Mouse (Mus musculus) lung, adult 18-20 months (tissue): Measurements from ENCODE around the gene Cyp2d11.

Source experiments
- DNase-seq, 2 experiments: peaks; one replicate each; pipeline ENCODE4 v3.0.0; 2022; ENCODE audit warnings: mixed read lengths in 2 of 2

The Cyp2d11 gene

DNA sequence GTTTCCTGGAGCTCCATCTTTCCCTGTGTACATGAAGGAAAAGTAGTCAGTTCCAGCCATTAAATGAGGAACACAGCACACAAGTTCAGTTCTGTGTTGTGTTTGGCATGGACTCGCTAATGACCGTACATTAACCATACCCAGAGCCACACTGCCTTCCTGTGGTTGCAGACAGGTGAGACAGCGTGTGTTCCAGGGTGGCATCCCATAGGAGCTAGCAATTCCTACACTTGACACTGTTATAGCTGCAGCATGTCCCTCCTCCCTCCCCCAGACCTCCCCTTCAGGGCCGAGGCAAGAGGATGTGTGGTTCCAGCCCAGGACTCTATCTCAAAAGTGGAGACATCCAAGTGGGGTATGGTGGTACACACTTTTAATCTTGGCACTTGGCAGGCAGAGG, 43.5 kb downstream of the Cyp2d11 start:
- DNase-seq: no peak

DNA sequence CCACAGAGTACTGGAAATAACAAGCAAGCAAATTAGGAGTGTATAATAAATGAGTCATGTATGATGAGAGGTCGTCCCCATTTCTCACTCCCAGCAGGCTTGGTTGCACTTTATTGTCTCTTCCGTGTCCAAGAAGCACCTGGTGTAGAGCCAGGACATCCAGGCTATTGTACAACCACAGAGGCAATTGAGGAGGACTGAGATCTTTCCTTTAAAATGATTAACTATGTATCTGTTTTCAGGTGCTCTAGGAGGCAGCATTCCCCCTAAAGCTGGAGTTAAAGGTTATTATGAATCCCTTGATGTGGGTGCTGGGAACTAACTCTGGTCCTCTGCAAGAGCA, 44.9 kb downstream of the Cyp2d11 start:
- DNase-seq: no peak

DNA sequence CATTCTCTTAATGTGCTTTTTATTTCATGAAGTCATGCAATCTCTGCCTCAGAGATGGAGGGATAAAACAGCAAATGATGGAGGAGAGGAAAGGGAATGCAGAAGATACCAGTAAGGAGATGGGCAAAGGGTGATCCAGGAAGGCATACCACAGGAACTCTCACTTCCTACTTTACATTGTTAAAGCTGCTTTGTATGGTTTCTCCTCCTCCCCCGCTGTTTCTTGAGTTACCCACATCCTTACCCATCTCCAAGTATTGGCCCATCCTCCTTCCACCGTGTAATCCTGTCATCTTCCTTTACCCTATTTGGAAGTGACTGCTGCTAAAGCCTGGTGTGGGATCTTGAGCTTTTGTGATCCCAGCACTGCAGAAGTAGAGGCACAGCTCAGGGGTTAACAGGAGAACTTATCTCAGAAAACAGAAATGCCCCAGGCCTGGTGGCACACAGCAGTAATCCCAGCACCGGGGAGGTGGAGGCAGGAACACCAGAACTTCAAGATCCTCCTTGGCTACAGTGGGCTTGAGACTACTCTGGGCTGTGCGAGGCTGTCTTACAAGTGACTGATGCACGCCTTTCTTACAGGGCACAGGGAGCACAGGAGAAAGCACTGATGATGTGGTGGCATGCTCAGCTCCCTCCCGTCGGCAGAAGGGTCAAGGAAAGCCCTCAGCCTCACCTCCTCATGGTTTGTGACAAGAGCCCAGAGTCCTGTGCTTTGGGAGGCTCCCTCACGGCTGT, 45.4 kb downstream of the Cyp2d11 start:
- no peak for DNase-seq

DNA sequence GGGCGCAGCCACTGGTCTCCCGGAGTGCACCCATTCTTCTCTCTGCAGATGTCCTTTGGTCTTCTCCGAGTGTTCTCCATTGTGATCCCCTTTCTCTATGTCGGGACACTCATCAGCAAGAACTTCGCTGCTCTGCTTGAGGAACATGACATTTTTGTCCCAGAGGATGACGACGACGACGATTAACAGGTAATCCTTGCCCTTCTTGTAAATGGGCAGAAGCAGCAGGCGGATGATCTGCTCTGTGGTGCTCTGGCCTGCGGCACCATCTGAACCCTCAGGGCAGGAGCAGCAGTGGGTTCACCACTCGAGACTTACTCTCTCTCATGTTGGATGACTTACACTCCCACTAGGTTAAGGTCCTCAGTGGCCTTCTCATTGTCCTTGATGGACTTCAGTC, 46.0 kb downstream of the Cyp2d11 start:
- DNase-seq: no peak

DNA sequence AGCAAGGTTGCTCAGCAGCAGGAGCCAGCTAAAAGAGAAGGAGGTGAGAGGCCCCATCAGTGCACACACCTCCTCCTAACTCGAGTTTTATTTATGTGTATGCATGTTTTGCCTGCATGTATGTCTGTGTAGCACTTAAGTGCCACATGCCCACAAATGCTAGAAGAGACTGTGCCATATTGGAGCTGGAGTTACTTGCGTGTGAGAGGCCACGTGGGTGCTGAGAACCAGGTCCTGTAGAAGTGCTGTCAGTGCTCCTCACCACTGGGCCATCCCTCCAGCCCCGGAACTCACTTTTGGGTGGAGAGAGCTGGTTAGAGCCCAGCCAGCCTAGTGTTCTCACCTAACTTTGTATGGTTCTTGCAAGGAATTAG, 46.5 kb downstream of the Cyp2d11 start:
- no peak for DNase-seq

DNA sequence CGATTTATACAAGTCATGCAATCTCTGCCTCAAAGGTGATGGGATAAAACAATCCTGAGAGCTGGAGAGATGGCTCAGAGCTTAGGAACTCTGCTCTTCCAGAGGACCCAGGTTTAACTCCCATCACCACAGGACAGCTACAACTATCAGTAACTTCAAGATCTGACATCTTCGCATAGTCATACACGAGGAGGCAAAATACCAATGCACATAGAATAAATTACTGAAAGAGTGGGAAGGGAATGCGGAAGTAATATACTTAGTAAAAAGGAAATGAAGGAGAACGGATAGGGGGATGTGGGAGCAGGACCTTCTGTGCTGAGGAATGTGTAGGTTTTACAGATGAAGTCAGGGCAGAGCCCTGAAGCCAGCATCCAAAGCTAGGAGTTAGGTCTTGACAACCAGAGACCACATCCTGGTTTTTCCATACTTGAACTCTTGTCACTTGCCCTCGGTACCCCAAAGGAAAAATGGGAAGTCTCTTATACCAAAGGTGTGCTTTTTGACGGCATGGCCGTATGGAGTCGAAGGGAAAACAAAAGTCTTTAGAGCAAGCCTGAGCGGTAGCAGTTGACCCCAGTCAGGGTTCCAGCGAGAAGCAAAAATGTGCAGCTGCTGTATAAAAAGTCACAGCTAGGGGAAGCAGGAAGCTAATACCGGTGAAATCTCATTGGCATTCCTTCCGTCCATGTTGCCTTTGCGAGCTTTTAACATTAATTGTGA, 47.1 kb downstream of the Cyp2d11 start:
- DNase-seq: no peak

DNA sequence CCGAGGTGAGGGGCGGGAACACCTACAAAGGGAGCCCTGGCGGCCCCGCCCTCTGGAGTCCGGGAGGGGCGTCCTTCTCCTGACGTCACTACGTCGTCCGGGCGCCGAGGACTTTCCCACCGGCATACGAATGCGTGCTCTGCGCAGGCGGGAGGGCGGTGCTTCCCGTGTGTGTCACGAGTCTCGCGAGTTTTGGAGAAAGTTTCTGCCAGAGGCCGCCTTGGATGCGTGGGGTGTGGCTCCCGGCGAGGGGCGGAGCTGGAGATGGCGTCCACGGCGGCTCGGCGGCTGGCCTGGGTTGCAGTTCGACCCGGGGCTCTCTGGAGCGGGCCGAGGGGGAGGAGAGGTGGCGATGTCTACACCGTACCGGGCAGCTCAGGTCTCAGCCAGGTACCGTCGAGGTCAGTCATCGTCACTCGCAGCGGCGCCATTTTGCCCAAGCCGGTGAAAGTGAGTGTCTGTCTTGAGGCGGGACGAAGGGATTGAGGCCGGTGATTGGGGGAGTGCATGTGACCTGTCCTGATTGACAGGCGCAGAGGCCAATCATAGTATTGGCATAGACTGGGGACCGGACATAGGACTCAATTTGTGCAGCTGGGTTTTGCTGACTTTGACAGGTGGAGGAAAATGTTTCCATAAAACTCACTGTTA, 47.9 kb downstream of the Cyp2d11 start:
- DNase-seq: peak; percentile 98 to 99

DNA sequence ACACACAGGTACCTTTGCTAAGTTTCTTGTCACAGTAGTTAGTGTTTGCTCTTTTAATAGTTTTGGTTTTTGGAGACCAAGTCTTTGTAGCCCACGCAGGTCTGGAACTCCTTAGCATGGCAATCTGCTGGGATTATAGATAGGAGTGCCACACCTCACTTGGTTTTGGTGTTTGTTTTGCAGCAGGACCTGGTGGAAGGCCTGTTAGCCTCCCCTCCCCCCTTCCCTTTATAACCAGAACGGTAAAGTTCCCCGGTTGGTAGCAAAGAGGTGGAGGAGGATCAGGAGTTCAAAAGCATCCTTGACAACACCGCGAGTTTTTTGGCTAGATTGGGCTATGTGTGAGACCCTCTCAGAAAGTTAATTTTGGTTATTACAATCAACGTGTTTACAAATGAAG, 48.9 kb downstream of the Cyp2d11 start:
- no peak for DNase-seq

DNA sequence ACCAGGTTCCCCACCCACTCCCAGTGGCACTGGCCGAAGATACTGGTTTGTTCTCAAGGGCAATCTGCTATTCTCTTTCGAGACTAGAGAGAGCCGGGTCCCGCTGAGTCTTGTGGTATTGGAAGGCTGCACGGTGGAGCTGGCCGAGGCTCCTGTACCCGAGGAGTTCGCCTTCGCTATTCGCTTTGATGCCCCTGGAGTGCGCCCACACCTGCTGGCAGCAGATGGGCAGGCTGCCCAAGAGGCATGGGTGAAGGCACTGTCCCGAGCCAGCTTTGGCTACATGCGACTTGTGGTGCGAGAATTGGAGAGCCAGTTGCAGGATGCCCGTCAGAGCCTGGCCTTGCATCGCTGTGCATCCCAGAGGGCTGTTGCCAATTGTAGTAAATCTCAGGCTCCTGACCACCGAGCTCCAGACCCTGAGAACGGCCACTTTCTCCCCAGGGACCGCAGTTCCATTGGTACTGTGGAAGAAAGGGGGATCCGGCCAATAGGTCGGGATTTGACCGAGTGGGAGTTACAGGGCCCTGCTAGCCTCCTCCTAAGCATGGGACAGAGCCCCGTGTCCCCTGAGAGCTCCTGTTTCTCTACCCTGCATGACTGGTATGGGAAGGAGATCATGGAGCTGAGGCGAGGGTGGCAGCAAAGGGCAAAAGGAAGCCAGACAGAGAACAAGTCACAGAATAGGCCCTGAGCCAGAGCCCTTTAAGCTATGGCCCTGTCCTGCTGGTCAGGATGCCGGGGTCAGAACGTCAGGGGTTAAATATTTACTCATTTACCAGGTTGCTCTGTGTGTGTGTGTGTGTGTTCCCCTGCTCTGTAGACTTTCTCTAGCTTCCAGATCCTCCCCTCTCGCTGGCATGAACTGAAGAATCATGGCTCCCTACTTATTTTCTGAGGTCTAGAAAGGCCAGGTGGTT, 50.2 kb downstream of the Cyp2d11 start:
- DNase-seq: no peak

DNA sequence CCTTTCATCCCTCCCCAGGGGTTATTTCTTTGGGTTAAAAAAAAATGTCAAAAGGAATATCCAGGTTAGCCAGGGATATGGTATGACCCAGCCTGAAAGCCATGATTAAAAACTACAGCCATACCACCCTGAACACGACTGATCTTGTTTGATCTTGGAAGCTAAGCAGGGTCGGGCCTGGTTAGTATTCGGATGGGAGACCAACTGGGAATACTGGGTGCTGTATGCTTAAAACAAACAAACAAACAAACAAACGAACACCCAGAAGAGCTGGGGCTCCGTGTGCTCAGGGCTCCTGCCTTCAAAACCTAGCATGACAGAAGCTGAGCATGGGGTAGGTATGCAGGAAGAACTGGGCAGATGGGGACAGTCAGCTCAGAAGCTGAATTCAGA, 51.3 kb downstream of the Cyp2d11 start:
- DNase-seq: no peak

DNA sequence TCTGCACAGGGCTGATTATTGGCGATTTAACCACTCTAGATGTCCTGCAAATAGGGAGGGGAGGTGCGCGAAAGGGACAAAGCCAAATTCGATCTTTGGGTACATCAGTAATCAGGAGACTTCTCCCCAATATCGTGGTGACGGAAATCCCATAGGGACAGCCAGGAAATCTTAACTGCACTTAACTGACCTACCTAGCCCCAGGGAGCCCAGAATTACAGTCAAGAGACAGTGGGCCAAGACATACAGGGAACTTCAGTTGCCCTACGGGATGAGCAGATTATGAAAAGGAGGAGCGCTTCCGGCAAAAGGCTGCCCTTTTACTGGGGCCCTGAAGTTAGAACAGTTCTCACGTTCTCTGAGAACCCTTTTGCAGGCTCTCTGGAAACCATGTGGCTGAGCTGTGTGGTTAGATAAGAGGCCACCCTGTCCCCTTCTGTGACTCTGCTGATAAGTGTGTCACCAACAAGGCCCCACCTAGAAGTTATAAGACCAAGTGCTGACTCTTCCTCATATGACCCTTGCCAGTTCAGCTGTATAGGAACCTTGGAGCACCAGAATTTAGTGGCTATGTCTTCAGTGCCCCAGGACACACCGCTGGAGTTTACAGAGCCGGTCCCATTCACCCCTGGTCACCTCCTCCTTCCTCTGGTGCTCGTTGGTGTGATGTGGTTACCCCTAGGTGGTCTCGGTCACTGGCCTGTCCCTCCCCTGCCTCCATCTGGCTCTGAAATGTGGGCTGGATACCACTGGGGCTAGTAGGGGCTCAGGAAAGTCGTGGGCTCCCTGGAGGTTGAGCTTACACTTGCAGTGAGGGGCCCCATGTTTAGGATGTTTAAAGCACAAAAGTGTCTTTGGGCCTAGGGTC, 51.9 kb downstream of the Cyp2d11 start:
- no peak for DNase-seq

DNA sequence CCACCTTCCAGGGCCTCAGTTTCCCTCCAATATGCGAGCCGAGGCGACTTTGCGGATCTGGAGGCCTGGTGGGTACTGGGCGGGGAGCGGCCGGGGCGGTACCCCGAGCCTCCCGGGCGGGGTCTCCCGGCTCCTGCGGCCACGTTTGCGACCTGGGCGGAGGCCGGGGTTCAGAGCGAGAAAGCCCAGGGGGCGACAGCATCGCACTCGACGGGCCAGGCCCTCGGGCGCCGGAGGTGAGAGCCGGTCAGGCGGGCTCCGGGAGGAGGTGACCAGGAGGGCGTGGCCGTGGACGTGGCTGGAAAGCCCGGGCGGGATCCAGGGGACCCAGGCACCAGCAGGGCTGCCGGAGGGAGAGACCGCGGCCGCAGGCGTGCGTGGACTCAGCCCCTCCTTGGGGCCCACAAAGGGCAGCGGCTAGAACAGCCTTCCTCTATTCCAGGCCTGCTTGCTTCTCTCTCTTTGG, 52.8 kb downstream of the Cyp2d11 start:
- DNase-seq: peak; percentile 62 to 66

DNA sequence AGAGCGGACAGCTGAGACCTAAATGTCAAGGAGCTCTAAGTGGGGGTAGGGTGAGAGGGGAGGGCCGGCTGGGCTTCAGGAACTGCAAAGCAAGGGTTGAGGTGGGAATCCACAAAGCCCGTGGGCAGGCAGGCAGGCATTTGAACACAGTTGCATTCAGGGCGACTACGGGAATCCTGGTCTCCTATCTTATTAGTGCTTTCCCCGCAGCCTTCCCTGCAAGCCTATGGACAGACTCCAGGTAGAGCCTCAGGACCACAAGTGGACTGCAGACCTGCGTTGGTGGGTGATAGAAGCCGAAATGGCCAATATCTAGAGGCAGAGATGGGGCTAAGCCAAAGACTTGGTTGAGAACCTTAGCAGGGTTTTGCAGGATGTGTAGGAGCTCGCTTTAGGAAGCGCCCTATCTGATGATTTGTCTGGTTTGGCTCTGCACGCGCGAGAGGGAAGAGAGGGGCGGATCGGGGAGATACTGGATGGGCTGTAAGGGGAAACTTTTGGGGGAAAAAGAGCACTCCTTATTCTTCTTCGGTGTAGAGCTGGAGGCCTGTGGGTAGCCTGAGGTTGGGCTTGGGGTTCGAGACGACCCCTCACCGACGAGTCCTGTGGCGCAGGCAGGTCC, 53.3 kb downstream of the Cyp2d11 start:
- no peak for DNase-seq

DNA sequence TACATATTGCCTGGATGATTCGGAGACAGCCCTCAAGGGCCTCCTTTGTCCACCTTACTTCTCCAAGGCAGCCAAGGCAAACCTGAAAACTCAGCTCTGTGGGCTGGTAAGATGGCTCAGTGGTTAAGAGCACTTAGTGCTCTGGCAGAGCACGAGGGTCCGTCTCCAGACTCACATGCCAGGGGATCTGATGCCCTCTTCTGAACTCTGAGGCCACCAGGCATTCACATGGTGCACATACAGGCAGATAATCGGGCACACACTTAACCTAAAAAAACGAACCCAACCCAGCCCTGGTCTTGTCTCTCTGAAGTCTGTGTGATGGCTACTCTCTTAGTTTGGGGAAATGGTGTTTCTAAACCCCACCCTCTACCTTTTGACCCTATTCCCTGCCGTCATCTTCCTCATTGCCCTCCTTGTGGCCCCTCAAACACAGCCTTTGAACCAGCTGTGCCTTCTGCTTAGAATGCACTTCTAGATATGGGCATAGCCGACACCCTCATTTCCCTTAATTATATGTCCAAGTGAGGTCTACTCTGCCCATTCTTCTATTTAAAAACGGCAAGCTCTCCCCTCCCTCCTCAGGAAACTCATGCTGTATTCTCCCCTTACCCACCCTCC, 54.1 kb downstream of the Cyp2d11 start:
- DNase-seq: no peak
